Mouse (Mus musculus) embryo, embryonic 11 days (tissue): ENCODE results near the gene Dpm1.

Experiments
- DNase-seq: peaks from one replicate; pipeline ENCODE4 v3.0.0-alpha.2; 2015

Dpm1 gene

GRCm38 (mm10) chr2:168223326-168223725, 7.1 kb downstream of the Dpm1 start:
- no peak for DNase-seq

- DNase-seq, result no peak
Observed at GRCm38 (mm10) chr2:168213788-168214397, 16.5 kb downstream of the Dpm1 start.

DNA sequence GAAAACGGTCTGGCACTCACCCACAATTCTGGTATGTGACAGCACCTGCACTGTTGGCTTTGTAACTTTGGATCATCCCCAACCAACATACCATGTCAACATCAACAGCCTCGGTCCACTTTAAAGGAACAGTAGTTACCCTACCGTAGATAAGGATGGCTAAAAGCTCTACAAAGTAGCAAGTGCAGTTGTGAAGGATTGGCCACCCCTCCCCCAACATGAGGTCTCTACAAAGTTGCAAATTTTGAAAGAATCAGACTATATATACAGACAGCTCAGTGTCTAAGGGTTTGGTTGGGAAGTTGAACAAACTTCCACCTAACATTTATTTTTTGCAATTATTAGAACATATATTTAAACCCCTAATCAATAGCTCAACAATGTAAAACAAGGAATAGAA, 22.5 kb downstream of the Dpm1 start:
- DNase-seq, result no peak

DNA sequence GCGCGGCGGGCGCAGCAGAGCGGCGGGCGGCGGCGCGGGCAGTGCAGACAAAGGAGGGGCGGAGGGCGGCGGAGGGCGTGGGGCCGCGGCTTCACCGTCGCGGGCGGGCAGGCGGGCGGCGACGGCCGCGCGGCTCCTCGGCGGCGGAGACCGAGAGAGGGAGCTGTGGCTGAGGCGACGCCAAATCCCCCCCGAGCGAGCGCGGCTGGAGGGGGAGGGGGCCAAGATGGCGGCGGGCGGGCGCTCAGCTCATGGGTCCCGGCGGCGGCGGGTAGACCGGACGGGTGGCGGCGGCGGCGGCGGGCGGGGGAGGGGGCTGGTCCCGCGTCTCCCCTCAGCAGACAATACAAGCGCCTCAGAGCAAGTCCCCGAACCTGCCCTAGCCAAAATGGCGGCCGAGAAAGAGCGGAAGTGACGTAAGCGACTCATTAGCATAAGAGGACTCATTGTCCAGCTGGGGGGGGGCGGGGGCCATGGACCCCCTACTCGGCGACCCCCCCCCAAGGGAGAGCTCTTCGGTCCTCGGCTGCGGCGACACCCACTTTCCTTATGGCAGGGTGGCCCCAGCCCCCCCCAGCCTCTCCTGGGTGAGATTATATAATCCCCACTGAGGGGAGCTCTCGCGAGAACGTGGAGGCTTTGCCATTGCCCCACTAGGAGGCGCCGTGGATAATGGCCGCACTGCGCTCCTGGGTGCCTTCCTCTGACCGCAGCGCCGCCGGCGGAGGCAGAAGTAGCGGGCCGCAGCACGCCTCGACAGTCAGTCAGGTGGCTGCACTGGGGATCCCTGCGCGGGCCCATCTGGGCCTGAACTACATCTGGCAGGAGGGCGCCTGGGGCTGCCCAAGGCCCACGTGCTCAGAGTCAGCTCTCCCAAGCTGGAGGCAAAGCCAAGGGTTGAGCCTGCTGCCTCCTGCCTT, 23.4 kb downstream of the Dpm1 start, which contains the start of gene Adnp:
Adnp (minus strand) TSS at position 388 of the 920 bp plus-strand sequence.
- peak; percentile 99 for DNase-seq

DNA sequence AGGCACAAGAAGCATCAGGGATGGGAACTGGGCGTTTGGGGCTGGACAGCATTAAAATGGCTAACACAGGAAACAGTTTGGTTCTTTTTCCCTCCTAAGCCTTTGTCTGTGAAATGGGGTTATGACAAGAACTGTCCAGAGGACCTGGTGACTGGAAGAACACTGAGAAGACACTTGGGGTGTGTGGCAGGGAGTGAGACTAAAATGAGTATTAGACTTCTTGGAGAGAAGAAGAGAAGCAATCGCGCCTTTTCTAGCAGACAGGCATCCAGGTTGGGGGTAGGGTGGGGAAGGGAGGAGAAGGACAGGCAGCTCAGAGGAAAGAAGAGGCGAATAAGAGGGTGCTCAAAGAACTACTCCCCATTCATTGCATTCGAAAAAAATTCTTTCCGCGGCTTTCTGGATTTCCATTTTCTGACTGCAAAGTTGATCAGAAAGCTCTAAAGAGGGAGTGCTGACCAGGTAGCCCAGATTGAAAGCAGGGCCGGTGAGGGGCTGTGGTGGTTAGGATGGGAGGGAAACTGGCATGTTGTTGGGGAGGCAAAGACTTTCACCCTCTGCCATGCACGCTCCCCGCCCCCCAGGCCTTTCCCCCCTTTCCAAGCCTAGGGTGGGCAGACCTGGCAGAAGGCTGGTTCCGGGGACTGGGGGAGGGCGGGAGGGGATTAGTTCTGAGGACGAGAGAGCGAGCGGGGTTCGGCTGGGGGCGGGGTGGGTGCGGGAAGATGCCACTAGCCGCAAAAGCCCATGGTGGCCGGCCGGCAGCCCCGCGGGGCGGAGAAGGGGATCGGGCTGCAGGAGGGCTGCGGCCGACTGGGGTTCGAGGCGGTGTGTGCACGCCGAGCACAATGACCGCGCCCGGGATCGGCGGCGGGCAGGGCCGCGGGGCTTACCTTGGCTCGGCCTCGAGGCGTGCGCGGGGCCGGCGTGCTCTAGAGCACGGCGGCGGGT, 24.4 kb downstream of the Dpm1 start:
- DNase-seq, result peak; percentile 48

- peak; percentile 94 for DNase-seq
Observed at GRCm38 (mm10) chr2:168205265-168205664, 25.1 kb downstream of the Dpm1 start.

DNA sequence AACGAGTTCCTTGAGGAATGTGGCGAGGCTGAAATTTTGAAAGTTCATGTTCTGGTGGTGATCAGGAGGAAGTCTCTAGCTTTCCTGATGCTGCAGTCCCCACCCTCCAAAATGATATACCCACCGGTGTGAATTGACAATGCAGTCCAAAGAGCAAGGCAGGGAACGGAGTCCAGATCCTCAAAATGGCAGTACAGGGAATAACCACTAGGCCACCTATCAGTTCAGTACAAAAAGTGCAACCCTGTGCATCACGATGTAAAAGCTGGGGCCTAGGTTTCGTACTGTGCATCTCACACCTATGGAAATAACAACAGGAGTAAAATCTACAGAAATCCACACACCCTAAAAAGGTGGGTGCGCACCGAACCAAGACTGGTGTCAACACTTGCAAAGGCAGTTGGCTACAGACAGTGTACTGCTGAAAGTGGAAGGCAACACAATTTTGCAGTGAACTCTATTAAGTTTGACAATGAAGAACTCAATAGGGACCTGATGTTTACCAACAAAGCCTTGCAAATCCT, 25.9 kb downstream of the Dpm1 start:
- DNase-seq, result no peak

- DNase-seq, result no peak
Observed at GRCm38 (mm10) chr2:168200014-168200691, 30.2 kb downstream of the Dpm1 start.

GRCm38 (mm10) chr2:168199476-168199875, 30.9 kb downstream of the Dpm1 start:
- no peak for DNase-seq

DNA sequence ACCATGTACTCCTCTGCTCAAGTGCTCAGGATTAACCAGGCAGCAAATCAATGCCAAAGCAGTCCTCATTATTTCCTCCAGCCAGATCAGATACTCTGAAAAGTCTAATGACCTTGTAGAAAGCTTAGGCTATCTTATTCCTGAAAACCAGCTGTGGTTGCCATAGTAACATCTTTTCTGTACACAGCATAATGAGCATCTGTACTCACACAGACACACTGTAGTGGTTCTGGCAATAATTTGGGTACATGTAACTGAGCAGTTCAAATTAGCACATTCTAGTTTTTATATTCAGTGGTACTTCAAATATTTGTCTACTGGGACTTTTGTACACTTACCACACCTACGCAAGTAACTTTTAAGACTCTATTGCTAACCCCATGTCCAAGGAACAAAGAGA, 32.0 kb downstream of the Dpm1 start:
- DNase-seq, result no peak

DNA sequence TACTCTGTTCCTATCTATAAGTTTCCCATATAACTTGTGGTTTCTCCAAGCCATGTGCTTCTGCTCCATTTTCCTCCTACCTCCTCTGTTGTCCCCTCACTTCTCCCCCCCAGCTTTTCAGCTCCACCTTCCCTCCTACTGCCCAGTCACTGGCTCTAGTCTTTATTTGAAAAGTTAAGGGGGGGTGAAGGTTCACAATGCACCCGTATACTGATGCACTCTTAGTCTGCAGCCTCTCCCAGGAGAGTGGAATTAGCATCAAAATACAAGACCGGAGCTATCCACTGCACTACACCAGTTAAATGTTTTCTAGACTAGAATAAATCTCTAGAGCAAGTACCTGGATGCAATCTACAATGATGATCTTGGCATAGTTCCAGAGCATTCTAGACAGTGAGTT, 34.7 kb downstream of the Dpm1 start:
- DNase-seq, result no peak

GRCm38 (mm10) chr2:168193685-168194084, 36.7 kb downstream of the Dpm1 start:
- no peak for DNase-seq

DNA sequence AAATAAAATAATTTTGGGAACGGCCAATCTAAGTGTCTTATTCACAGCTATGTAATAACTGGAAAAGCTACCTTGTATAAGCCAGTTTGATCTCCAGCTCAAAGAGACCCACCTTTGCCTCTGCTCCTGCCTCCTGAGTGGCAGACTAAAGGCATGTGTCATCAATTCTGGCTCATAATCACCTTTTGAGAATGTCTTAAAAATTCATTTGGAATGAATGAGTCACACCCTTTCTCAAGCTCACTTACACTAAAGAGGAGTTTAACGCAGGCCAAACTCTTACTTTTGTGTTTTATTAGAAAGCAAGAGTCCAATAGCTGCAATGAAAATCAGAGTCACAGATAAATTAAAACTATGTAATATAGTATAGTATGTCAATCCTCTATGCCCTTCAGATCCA, 38.5 kb downstream of the Dpm1 start:
- DNase-seq, result no peak

DNA sequence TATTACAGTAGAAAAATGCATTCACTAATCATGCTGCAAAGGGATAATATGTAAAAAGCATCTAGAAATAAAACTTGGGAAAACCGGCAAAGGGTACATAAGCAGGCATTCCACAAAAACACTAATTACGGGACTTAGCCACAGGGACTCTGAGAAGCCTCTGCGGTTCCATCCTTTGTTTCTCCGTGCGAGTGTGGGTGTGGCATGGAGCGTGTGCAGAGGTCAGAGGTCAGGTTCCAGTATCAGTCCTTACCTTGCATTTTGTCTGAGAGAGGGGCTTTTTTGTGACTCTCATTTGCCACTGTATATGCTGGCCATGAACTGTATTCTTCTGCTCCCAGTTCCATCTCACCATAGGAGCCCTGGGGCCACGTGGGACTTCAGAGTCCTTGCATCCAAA, 54.4 kb downstream of the Dpm1 start:
- no peak for DNase-seq

DNA sequence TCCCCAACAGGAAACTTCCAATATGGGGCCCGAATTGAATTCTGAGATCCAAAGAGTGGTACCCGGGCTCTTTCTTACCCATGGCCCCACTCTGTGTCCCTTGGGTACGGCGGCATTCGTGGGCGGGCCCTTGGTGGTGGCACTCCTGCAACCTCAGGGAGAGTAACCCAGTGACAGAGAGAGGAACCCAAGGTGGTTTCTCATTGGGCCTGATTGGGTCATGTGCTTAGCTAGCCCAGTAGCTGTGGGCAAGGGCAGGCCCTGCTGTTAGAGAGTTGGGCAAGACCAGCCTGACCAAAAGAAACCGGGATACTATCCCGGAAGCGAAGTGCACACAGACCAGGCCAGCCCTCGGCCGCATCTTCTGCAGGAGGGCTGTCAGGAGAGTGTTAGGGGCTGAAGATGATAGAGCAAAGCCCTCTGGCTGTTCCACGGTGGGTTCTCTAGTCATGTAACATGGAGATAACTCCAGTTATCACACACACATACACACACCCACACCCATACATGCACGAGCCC, 60.2 kb downstream of the Dpm1 start:
- DNase-seq, result peak; percentile 50

- no peak for DNase-seq
Observed at GRCm38 (mm10) chr2:168169800-168170113, 60.6 kb downstream of the Dpm1 start.

DNA sequence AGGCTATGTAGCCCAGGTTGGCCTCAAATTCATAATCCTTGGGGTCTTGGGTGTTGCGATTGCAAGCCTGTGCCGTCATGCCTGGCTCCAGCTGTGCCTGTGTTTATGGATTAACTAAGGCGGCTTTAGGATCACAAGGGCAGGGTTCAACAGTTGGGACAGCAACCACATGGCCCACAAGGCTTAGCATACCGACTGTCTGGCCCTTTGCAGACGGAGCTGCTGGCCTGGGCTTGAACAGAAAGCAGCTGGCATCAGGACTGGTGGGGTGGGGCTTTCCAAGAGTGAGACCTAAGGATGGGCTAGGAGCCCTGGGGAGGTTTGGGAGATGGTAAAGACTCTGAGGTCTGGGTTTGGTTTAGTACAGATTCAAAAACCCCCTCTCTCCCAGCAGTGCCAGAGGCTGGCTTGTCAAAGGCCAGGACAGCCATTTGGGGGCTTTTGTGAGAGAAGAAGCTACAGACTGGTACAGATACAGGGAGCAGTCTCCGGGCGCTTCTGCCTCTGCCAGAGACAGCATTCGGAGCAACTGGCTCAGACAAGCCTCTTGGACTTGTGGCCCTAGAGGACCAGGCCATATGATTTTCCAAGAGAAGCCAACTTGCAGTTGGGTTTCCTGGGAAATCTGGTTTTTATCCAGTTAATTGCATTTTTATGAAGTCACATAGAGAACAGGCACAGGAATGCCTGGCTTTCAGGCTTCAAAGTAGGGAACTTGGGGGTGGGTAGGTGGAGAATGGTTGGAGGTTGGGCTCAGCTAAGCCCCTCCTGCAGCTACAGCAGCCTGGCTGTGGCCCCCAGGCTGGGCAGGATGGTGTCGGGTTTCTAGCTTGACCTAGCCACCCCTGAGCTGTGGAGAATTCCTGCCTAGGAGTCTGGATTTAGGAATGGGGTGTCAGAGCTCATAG, 61.2 kb downstream of the Dpm1 start:
- peak; percentile 85 for DNase-seq

DNA sequence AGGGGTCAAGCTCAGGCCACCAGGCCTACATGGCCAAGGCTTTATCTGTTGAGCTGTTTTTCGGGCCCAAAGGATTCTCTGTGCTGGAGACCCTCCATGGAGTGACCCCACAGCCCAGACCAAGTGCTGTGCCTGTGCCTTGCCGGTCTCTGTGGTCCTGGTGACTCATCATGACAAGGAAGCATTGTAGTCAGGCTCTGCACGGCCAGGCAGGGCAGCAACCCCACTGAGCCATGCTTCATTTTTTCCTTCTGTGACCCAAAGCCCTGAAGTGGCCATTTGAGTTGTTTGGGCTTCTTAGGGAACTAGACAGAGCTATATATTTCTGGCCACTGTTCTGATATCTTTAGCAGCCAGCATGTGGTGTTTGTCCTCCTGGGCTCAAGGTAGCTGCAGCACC, 62.6 kb downstream of the Dpm1 start:
- DNase-seq, result no peak

DNA sequence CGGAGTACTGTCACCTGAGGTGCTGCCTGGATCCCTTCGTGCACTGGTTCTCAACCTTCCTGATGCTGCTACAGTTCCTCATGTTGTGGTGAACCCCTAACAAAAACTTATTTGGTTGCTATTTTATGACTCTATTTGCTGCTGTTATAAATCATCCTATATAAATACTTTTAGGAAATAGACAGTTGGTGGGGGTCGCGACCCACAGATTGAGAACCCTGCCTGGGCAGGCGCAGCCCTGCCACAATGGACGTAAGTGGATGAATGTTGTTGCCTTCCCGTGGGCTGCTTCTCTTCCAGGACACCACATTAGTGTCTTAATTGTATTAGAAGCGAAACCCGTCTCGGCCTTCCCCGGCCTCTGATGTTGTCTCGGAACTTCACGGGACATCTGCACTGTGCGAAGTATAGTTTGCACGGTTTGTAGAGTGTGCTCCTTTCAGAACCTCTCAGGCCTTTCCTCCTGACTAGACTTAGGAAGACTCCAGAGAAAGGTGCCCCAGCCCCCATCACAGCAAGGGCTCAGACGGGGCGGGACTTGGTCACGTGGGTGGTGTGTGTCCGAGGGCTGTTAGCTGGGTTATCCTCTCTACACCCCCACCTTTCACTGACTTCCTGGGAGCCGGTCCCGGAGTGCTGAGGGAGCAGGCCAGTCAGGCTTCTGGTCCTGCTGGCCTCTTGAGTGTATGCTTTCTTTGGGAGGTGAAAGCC, 63.5 kb downstream of the Dpm1 start:
- DNase-seq, result no peak

DNA sequence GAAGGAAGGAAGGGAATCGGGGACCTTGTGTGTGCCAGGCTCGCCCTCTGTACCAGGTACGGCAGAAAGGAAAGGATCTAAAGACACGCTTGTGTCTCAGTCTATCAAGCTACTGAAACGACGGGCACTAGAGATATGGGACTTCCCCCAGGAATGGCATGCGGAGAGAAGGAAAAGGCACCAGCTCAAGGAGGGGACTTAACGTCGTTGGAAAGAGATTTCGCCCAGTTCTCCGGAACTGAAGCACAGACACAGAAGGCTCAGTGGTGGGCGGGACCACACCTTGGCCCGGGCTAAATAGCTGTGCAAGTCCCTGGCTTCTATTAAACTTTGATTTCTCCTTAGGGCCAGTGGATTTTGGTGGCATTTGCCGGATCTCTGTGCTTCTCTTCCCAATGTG, 68.4 kb downstream of the Dpm1 start:
- DNase-seq, result peak; percentile 54
